Mouse (Mus musculus) midbrain, postnatal 0 days (tissue): ENCODE data around the gene Ctsh. TPM values are rescaled to one million over a fixed set of nuclear protein-coding genes. Genes with fewer than 3 reads are reported as not detected.
"Not testable (repeated sequence)": the region's sequence is repeated elsewhere in the genome, so short reads cannot be mapped to it uniquely, and the experiment has no call there.

Experiments used
- ATAC-seq: fragments of 200-750 bp; cut with Nextera tagmentation; 2 replicates; pipeline ENCODE4 v1.8.0; 2017; ENCODE audit warnings: moderate number of reproducible peaks, mild to moderate bottlenecking, moderate TSS enrichment, moderate library complexity; ENCODE audit not compliant: low FRiP score
- DNase-seq: peaks from one replicate; pipeline ENCODE4 v3.0.0-alpha.2; 2015; ENCODE audit warnings: low spot score
- H3K27ac ChIP-seq: fragments of 300-500 bp; sonication (generic); 2 replicates; pipeline ENCODE4 v1.5.1; 2014; ENCODE audit warnings: low read depth, mild to moderate bottlenecking, low read length, mixed read lengths
- H3K27me3 ChIP-seq: fragments of 300-500 bp; sonication (generic); 2 replicates; pipeline ENCODE4 v1.6.1; 2014; ENCODE audit warnings: low read length, control low read depth, mixed read lengths; ENCODE audit not compliant: insufficient read depth
- H3K36me3 ChIP-seq: fragments of 300-500 bp; sonication (generic); 2 replicates; pipeline ENCODE4 v1.6.1; 2014; ENCODE audit warnings: low read length, control low read depth, mixed read lengths; ENCODE audit not compliant: insufficient read depth
- H3K4me1 ChIP-seq: fragments of 300-500 bp; sonication (generic); 2 replicates; pipeline ENCODE4 v1.6.1; 2014; ENCODE audit warnings: mild to moderate bottlenecking, control low read depth, antibody characterized with exemption, low read length, mixed read lengths; ENCODE audit not compliant: insufficient read depth
- H3K4me2 ChIP-seq: fragments of 300-500 bp; sonication (generic); 2 replicates; pipeline ENCODE4 v1.6.1; 2014; ENCODE audit warnings: low read depth, mild to moderate bottlenecking, low read length, mixed read lengths; ENCODE audit not compliant: poor library complexity, severe bottlenecking
- H3K4me3 ChIP-seq: fragments of 300-500 bp; sonication (generic); 2 replicates; pipeline ENCODE4 v1.5.1; 2014; ENCODE audit warnings: low read depth, mild to moderate bottlenecking, low read length, moderate library complexity
- H3K9ac ChIP-seq: fragments of 300-500 bp; sonication (generic); replicated peaks from 2 replicates; pipeline ENCODE4 v1.6.1; 2014; ENCODE audit warnings: mild to moderate bottlenecking, low read length, moderate library complexity, mixed read lengths; ENCODE audit not compliant: poor library complexity, severe bottlenecking
- H3K9me3 ChIP-seq: fragments of 300-500 bp; sonication (generic); 2 replicates; pipeline ENCODE4 v1.6.1; 2016; ENCODE audit warnings: low read length, control low read depth
- CTCF ChIP-seq: IDR thresholded peaks from 2 replicates; pipeline ENCODE4 v1.5.1; 2016; ENCODE audit warnings: antibody characterized with exemption, mild to moderate bottlenecking
- WGBS: fragments of 180-500 bp; shearing (Covaris S2); extraction: QIAGEN DNeasy Blood & Tissue Kit; methylation state at CpG from one replicate; pipeline ENCODE4 v1.1.7; 2014; 5-methylcytosine and 5-hydroxymethylcytosine counted together
- polyA plus RNA-seq: library from polyadenylated mRNA; unstranded; fragments of >200 nt; fragmentation: Nextera tagmentation; extraction: Ambion mirVana; gene quantifications from 2 replicates; pipeline ENCODE4 v1.2.1, GENCODE M21; 2015
- total RNA-seq: library from RNA; depleted of rRNA; stranded (reverse); fragments of >200 nt; gene quantifications from 2 replicates; pipeline ENCODE4 v1.2.3, GENCODE M21; 2014

The Ctsh gene
- total and polyA plus RNA-seq, 2 experiments from 2014 or later = 21.4 to 35.5 TPM

- Histone ChIP-seq H3K9ac (no peak overlapping the region), H3K4me2 (no peak overlapping the region), H3K4me3 (no peak overlapping the region), H3K9me3 (no peaks in the 10 kb centered on the region), H3K36me3 (no peaks in the 10 kb centered on the region), H3K4me1 (no peaks in the 10 kb centered on the region), H3K27me3 (no peaks in the 10 kb centered on the region), H3K27ac (no peak overlapping the region)
- ATAC-seq = no peak
- no peak for TF ChIP-seq CTCF
- DNase-seq = no peak
- 81% methylated on average over 7 of the region's 7 CpGs for WGBS
Observed at GRCm38 (mm10) chr9:90070174-90070573, 16.2 kb downstream of the Ctsh start.

GRCm38 (mm10) chr9:90075336-90075735, 21.4 kb downstream of the Ctsh start:
- H3K9me3 ChIP-seq = no peaks in the 10 kb centered on the region
- ATAC-seq (no peak), DNase-seq (no peak)
- no peaks in the 10 kb centered on the region for H3K36me3 ChIP-seq
- H3K4me3 ChIP-seq = no peak overlapping the region
- no peaks in the 10 kb centered on the region for H3K27me3 ChIP-seq
- no peak overlapping the region for H3K9ac ChIP-seq
- no peak overlapping the region for H3K27ac ChIP-seq
- H3K4me2 ChIP-seq = no peak overlapping the region
- WGBS = 90% methylated on average over 4 of the region's 4 CpGs
- H3K4me1 ChIP-seq = no peaks in the 10 kb centered on the region
- TF ChIP-seq CTCF = no peak

- no peak for TF ChIP-seq CTCF
- Histone ChIP-seq H3K9ac (no peak overlapping the region), H3K4me1 (no peaks in the 10 kb centered on the region), H3K4me3 (no peak overlapping the region), H3K4me2 (no peak overlapping the region), H3K27ac (no peak overlapping the region), H3K9me3 (no peaks in the 10 kb centered on the region), H3K36me3 (no peaks in the 10 kb centered on the region), H3K27me3 (no peaks in the 10 kb centered on the region)
- ATAC-seq = no peak
- 86% methylated on average over 5 of the region's 5 CpGs for WGBS
- DNase-seq = no peak
Observed at GRCm38 (mm10) chr9:90076131-90076530, 22.2 kb downstream of the Ctsh start.

- no peaks in the 10 kb centered on the region for H3K9me3 ChIP-seq
- ATAC-seq = 0 out of 2 replicates have a peak, but pooled peaks have one; percentile 29
Observed at GRCm38 (mm10) chr9:90076849-90077461, 23.0 kb downstream of the Ctsh start.

GRCm38 (mm10) chr9:90081961-90082360, 28.0 kb downstream of the Ctsh start:
- H3K4me1 ChIP-seq, DNase-seq, H3K4me2 ChIP-seq, H3K4me3 ChIP-seq, H3K9me3 ChIP-seq, H3K27me3 ChIP-seq, H3K9ac ChIP-seq, H3K36me3 ChIP-seq, H3K27ac ChIP-seq, ATAC-seq: not testable (repeated sequence)
- 95% methylated on average over 6 of the region's 6 CpGs for WGBS

More at GRCm38 (mm10) chr9:90076849-90077461, 23.0 kb downstream of the Ctsh start:
- no peak overlapping the region for H3K27ac ChIP-seq
- peak; percentile 33 for DNase-seq
- H3K36me3 ChIP-seq = no peaks in the 10 kb centered on the region
- H3K9ac ChIP-seq = no peak overlapping the region
- WGBS = 59% methylated on average over 8 of the region's 8 CpGs
- H3K4me2 ChIP-seq = no peak overlapping the region
- no peak overlapping the region for H3K4me3 ChIP-seq
- H3K27me3 ChIP-seq = no peaks in the 10 kb centered on the region
- no peaks in the 10 kb centered on the region for H3K4me1 ChIP-seq
- peak; percentile 84 for TF ChIP-seq CTCF

GRCm38 (mm10) chr9:90082992-90083391, 29.0 kb downstream of the Ctsh start:
- H3K9me3 ChIP-seq = no peaks in the 10 kb centered on the region
- H3K27me3 ChIP-seq = no peaks in the 10 kb centered on the region
- no peaks in the 10 kb centered on the region for H3K4me1 ChIP-seq
- no peak overlapping the region for H3K4me3 ChIP-seq
- peaks cover 7% of the 10 kb centered on the region; the same call in 1 of the 2 replicates for H3K36me3 ChIP-seq
- DNase-seq (no peak), ATAC-seq (no peak)
- H3K27ac ChIP-seq = no peak overlapping the region
- TF ChIP-seq CTCF = no peak
- 100% methylated on average over 1 of the region's 1 CpGs for WGBS
- H3K9ac ChIP-seq = no peak overlapping the region
- H3K4me2 ChIP-seq = no peak overlapping the region
